Mouse (Mus musculus): ENCODE measurements around the gene Dnase1. TPM values are rescaled to one million over a fixed set of nuclear protein-coding genes. Genes with fewer than 3 reads are reported as not detected.
"Not testable (repeated sequence)": the region's sequence is repeated elsewhere in the genome, so short reads cannot be mapped to it uniquely, and the experiment has no call there.

Dnase1 gene
- polyA plus RNA-seq, 1 experiment from 2014 or later: 4.5 TPM

DNA sequence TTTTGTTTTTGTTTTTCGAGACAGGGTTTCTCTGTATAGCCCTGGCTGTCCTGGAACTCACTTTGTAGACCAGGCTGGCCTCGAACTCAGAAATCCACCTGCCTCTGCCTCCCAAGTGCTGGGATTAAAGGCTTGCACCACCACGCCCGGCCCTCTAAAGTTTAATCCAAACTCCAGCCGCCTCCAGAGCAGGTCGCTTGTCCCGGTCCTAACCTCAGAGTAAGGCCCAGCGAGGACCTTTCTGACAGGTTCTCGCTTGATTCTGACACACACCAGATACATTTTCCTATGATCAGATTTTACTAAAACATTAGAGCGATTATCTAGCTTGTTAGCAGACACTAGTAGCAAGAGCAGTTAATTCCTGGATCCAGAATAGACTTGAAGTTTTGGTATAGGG lies 41.6 kb downstream of the Dnase1 start:
- Histone ChIP-seq H3K36me3 (ENCODE audit: control insufficient read depth, insufficient read depth, low read length) (peaks cover 11% of the 10 kb centered on the region), H3K4me1 (ENCODE audit: control insufficient read depth in 2 of 2, insufficient read depth in 2 of 2, low read length in 2 of 2) (peaks cover 0 to 29% of the 10 kb centered on the region in 2 experiments; a peak in 3 of 4 replicates), H3K4me3 (ENCODE audit: control insufficient read depth in 1 of 2, insufficient read depth in 1 of 2, low read depth in 1 of 2, low read length in 2 of 2) (peak overlapping the region in 1 of 2 experiments; percentile 73; a peak in 2 of 4 replicates), H3K9ac (ENCODE audit: low read length) (peak overlapping the region; percentile 88; the same call in 1 of the 2 replicates), H3K4me2 (ENCODE audit: low read length) (peak overlapping the region; percentile 89)
- ATAC-seq (ENCODE audit: insufficient number of reproducible peaks, insufficient read depth, low FRiP score, low read depth); H3K27me3 ChIP-seq (ENCODE audit: control insufficient read depth, insufficient read depth, low read length); H3K27ac ChIP-seq (replicated peaks in 1 of 2; ENCODE audit: control insufficient read depth in 1 of 2, insufficient read depth in 1 of 2, low read depth in 2 of 2, low read length in 2 of 2); H3K9me3 ChIP-seq (ENCODE audit: control insufficient read depth, low read length): not testable (repeated sequence)
- WGBS: 71% methylated on average over 10 of the region's 10 CpGs

DNA sequence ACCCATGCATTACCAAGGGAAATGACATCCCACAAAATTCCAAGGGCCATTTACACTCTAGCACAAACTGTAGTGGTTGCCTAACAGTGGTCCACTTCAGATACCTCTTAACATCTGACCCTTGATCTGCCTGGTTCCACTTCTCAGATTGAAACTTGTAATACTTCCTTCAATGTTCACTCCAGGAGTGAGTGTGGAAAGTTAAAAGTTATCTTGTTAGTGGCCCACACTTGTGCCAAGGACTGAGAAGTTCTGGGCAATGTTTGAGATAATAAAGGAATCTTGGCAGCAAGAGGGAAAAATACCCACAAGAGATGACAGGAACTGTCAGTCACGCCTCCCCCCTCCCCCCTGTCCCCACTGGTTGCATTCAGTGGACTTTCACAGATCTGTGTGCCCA lies 42.9 kb downstream of the Dnase1 start:
- H3K9me3 ChIP-seq (ENCODE audit: control insufficient read depth, low read length): no peaks in the 10 kb centered on the region
- no peak overlapping the region for H3K9ac ChIP-seq (ENCODE audit: low read length)
- H3K27me3 ChIP-seq (ENCODE audit: control insufficient read depth, insufficient read depth, low read length): no peaks in the 10 kb centered on the region
- H3K36me3 ChIP-seq (ENCODE audit: control insufficient read depth, insufficient read depth, low read length): peaks cover 23% of the 10 kb centered on the region
- H3K27ac ChIP-seq (replicated peaks in 1 of 2; ENCODE audit: control insufficient read depth in 1 of 2, insufficient read depth in 1 of 2, low read depth in 2 of 2, low read length in 2 of 2): peak overlapping the region; percentile 41 to 50; a peak in 2 of 4 replicates
- H3K4me2 ChIP-seq (ENCODE audit: low read length): no peak overlapping the region
- H3K4me1 ChIP-seq (ENCODE audit: control insufficient read depth in 2 of 2, insufficient read depth in 2 of 2, low read length in 2 of 2): peaks cover 0 to 29% of the 10 kb centered on the region in 2 experiments; a peak in 3 of 4 replicates
- 6% methylated on average over 1 of the region's 1 CpGs for WGBS
- ATAC-seq (ENCODE audit: insufficient number of reproducible peaks, insufficient read depth, low FRiP score, low read depth): peak; percentile 14; the same call in 1 of the 2 replicates
- no peak overlapping the region for H3K4me3 ChIP-seq (ENCODE audit: control insufficient read depth in 1 of 2, insufficient read depth in 1 of 2, low read depth in 1 of 2, low read length in 2 of 2)

DNA sequence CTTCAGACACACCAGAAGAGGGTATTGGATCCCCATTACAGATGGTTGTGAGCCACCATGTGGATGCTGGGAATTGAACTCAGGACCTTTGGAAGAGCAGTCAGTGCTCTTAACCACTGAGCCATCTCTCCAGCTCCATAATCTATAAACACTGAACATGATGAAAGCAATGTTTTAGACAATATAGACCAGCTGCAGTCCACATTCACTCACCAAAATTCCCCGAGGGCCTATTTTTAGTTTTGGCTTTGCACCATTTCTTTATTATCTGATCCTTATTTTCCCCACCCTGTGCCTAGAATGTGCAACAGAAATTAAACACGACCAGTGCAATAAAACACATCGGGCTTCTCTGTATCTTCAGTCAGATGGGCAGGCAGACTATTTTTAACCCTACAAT lies 43.7 kb downstream of the Dnase1 start:
- peak overlapping the region in 1 of 2 experiments; percentile 31; a peak in 1 of 4 replicates for H3K27ac ChIP-seq (replicated peaks in 1 of 2; ENCODE audit: control insufficient read depth in 1 of 2, insufficient read depth in 1 of 2, low read depth in 2 of 2, low read length in 2 of 2)
- H3K4me2 ChIP-seq (ENCODE audit: low read length); H3K4me3 ChIP-seq (ENCODE audit: control insufficient read depth in 1 of 2, insufficient read depth in 1 of 2, low read depth in 1 of 2, low read length in 2 of 2); ATAC-seq (ENCODE audit: insufficient number of reproducible peaks, insufficient read depth, low FRiP score, low read depth); H3K9ac ChIP-seq (ENCODE audit: low read length); H3K27me3 ChIP-seq (ENCODE audit: control insufficient read depth, insufficient read depth, low read length); H3K9me3 ChIP-seq (ENCODE audit: control insufficient read depth, low read length): not testable (repeated sequence)
- 20% methylated on average over 3 of the region's 3 CpGs for WGBS
- peaks cover 30% of the 10 kb centered on the region for H3K36me3 ChIP-seq (ENCODE audit: control insufficient read depth, insufficient read depth, low read length)
- peaks cover 0 to 29% of the 10 kb centered on the region in 2 experiments; a peak in 3 of 4 replicates for H3K4me1 ChIP-seq (ENCODE audit: control insufficient read depth in 2 of 2, insufficient read depth in 2 of 2, low read length in 2 of 2)

DNA sequence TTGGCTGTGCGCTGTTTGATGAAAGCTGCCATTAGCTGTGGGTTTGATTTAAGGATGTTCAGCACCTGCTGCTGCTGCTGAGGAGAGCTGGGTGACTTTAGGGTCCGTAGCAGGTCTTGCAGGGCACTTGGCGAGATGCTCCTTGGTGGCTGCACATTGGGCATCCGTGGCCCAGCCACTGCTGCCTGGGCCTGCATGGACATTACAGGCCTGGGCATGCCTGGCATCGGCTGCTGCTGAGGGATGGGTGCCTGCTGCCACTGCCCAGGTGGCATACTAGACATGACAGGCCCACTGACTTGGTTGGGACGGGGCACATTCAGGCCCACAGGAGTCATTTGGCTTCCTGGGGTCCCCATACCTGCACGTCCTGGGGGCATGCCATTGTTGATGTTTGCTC lies 48.3 kb downstream of the Dnase1 start:
- Histone ChIP-seq H3K4me1 (ENCODE audit: control insufficient read depth in 2 of 2, insufficient read depth in 2 of 2, low read length in 2 of 2) (peaks cover 0 to 10% of the 10 kb centered on the region in 2 experiments; a peak in 2 of 4 replicates), H3K27ac (replicated peaks in 1 of 2; ENCODE audit: control insufficient read depth in 1 of 2, insufficient read depth in 1 of 2, low read depth in 2 of 2, low read length in 2 of 2) (no peak overlapping the region), H3K4me3 (ENCODE audit: control insufficient read depth in 1 of 2, insufficient read depth in 1 of 2, low read depth in 1 of 2, low read length in 2 of 2) (no peak overlapping the region), H3K36me3 (ENCODE audit: control insufficient read depth, insufficient read depth, low read length) (peaks cover 76% of the 10 kb centered on the region), H3K9me3 (ENCODE audit: control insufficient read depth, low read length) (no peaks in the 10 kb centered on the region), H3K9ac (ENCODE audit: low read length) (no peak overlapping the region), H3K27me3 (ENCODE audit: control insufficient read depth, insufficient read depth, low read length) (no peaks in the 10 kb centered on the region), H3K4me2 (ENCODE audit: low read length) (no peak overlapping the region)
- no peak for ATAC-seq (ENCODE audit: insufficient number of reproducible peaks, insufficient read depth, low FRiP score, low read depth)
- 95% methylated on average over 7 of the region's 7 CpGs for WGBS

DNA sequence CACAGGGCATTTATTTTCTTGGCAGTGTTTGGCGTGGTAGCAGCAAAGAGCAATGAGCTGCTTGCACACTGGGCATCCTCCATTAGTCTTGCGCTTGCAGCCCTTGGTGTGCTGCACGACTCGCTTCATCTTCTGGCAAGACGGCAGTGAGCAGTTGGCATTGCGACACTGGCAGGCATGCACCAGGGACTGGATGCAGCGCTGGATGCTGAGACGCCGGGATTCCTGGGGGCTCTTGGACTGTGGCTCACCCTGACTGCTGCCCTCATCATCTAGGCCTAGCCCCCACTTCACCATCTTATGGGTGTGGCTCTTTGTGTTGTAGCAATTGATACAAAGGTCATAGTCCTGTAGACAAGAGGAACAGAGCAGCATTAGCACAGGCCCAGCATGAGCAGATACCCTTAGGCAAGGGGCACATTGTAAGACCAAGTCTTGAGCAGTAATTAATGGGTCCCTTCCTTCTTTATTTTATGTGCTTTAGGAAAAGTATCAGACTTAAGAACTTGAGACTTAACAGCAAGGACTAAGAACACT lies 49.2 kb downstream of the Dnase1 start:
- H3K9ac ChIP-seq (ENCODE audit: low read length): no peak overlapping the region
- H3K9me3 ChIP-seq (ENCODE audit: control insufficient read depth, low read length): no peaks in the 10 kb centered on the region
- no peak for ATAC-seq (ENCODE audit: insufficient number of reproducible peaks, insufficient read depth, low FRiP score, low read depth)
- H3K4me2 ChIP-seq (ENCODE audit: low read length): no peak overlapping the region
- no peak overlapping the region for H3K27ac ChIP-seq (replicated peaks in 1 of 2; ENCODE audit: control insufficient read depth in 1 of 2, insufficient read depth in 1 of 2, low read depth in 2 of 2, low read length in 2 of 2)
- H3K4me3 ChIP-seq (ENCODE audit: control insufficient read depth in 1 of 2, insufficient read depth in 1 of 2, low read depth in 1 of 2, low read length in 2 of 2): no peak overlapping the region
- 94% methylated on average over 9 of the region's 9 CpGs for WGBS
- H3K27me3 ChIP-seq (ENCODE audit: control insufficient read depth, insufficient read depth, low read length): no peaks in the 10 kb centered on the region
- peaks cover 85% of the 10 kb centered on the region for H3K36me3 ChIP-seq (ENCODE audit: control insufficient read depth, insufficient read depth, low read length)
- H3K4me1 ChIP-seq (ENCODE audit: control insufficient read depth in 2 of 2, insufficient read depth in 2 of 2, low read length in 2 of 2): peaks cover 0 to 1% of the 10 kb centered on the region in 2 experiments; a peak in 1 of 4 replicates

DNA sequence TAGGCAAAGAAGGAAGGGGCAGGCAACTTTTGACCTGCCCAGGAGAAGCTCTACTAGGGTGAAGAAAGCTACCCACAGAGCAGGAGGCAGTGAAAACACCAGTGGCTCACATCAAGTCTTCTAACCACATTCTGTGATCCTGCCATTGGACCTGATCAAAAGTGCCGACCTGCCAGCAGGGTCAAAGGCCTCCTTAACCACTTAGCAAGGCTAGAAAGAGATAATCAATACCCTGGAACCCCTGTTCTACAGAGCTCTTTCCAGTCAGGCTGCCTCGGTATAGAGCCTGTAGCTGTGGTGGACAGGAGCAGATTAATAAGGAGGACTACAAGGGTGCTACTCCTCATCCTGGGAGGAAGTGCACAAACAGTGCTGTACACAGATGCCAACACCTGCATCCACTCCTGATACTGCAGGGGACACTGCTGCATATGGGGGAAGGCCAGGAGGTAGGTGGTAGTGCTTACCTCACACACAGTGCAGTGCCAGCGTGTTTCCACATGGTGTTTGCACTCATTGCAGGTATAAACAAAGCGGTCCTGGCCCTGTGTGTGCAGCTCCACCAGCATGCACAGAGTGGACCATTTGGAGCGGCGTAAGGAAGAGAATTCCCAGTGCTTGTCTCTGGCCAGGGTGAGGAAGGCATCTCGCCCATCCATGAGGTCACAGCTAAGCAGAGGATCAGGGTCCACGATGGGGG lies 50.6 kb downstream of the Dnase1 start:
- peak; percentile 26; the same call in 1 of the 2 replicates for ATAC-seq (ENCODE audit: insufficient number of reproducible peaks, insufficient read depth, low FRiP score, low read depth)
- WGBS: 92% methylated on average over 8 of the region's 8 CpGs

More for the DNA sequence above, 50.6 kb downstream of the Dnase1 start:
- Histone ChIP-seq H3K4me2 (ENCODE audit: low read length) (no peak overlapping the region), H3K27ac (replicated peaks in 1 of 2; ENCODE audit: control insufficient read depth in 1 of 2, insufficient read depth in 1 of 2, low read depth in 2 of 2, low read length in 2 of 2) (no peak overlapping the region), H3K27me3 (ENCODE audit: control insufficient read depth, insufficient read depth, low read length) (no peaks in the 10 kb centered on the region), H3K9me3 (ENCODE audit: control insufficient read depth, low read length) (no peaks in the 10 kb centered on the region), H3K4me1 (ENCODE audit: control insufficient read depth in 2 of 2, insufficient read depth in 2 of 2, low read length in 2 of 2) (no peaks in the 10 kb centered on the region), H3K9ac (ENCODE audit: low read length) (no peak overlapping the region), H3K36me3 (ENCODE audit: control insufficient read depth, insufficient read depth, low read length) (peaks cover 95% of the 10 kb centered on the region), H3K4me3 (ENCODE audit: control insufficient read depth in 1 of 2, insufficient read depth in 1 of 2, low read depth in 1 of 2, low read length in 2 of 2) (no peak overlapping the region)

Data from heart, embryonic 14.5 days (tissue).